In the genomic region with DNA sequence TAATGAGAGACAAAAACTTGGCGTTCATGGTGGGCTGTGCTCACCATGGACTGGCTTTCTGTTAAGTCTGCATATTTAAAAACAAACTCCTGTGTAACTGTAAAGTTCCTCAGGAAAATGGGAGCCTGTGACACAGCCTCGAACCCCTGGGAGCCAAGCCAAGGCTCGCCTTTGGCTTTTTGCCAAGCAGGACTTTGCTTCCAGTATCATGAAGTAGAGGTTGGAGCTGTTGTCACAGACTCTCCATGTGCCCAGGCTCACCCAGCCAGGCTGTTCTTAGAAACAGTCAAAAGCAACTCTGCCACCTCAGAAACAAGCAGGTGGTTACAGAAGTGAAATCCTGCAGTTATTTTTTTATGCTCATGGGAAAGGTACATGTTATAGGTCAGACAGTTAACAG, we compare ENCODE assay signal across 13 mouse cellular contexts. TPM values are rescaled to one million over a fixed set of nuclear protein-coding genes. Genes with fewer than 3 reads are reported as not detected.
DNase-seq lines count a peak whose midpoint lies in the region; ATAC-seq and TF ChIP-seq lines count a peak whose summit lies in the region.
"Had no signal": no experiment of that assay in that cellular context is flagged by ENCODE, and none has a peak within 500 bp of the region (broad histone marks: within the 10 kb centered on the region; RNA-seq: fewer than 3 reads in every experiment).

No protein-coding gene starts in this region.

- no peaks in the 10 kb centered on the region for H3K27me3 ChIP-seq in lung, embryonic 14.5 days (ENCODE audit: insufficient read depth, low read length)
- H3K27me3 ChIP-seq: embryonic facial prominence, embryonic 13.5 days; Patski had no signal

- no peaks in the 10 kb centered on the region for H3K9me3 ChIP-seq in lung, embryonic 14.5 days (ENCODE audit: low read depth, low read length)
- H3K9me3 ChIP-seq: embryonic facial prominence, embryonic 13.5 days had no signal

- TF ChIP-seq CTCF in lung, embryonic 14.5 days (IDR thresholded peaks at IDR 0.05; ENCODE audit: low read depth), result no peak
- no peak for TF ChIP-seq CTCF in lung, adult 2 months (IDR thresholded peaks at IDR 0.05; ENCODE audit: insufficient read depth, low read length)

- no peak overlapping the region for H3K27ac ChIP-seq in lung, embryonic 14.5 days (ENCODE audit: low read depth)
- H3K27ac ChIP-seq: embryonic facial prominence, embryonic 13.5 days; left cerebral cortex, adult 2 months had no signal

- WGBS in lung, embryonic 14.5 days, result 26% methylated on average over 3 of the region's 3 CpGs
- WGBS in lung, adult 2 months, result 31% methylated on average over 3 of the region's 3 CpGs

- DNase-seq in cerebellum, postnatal 14 days, result peak; percentile 71 to 77
- DNase-seq in cerebellum, adult 8-10 months, result no peak
- peak; percentile 80 for DNase-seq in lung, embryonic 14.5 days
- DNase-seq in lung, adult 2 months, result no peak
- DNase-seq in fat pad, adult 2 months (ENCODE audit: extremely low read depth, low read depth, low spot score), result peak; percentile 50
- peak; percentile 37 for DNase-seq in ovary, postnatal 14 days (ENCODE audit: low spot score)
- DNase-seq in right cerebral cortex, postnatal 36 days (ENCODE audit: low spot score in 2 of 2), result no peak
- DNase-seq in spleen, adult 18-20 months, result no peak
- DNase-seq: retina, postnatal 1 day had no signal

- no peak for ATAC-seq in lung, embryonic 14.5 days (ENCODE audit: insufficient read depth)
- ATAC-seq: Patski had no signal

- H3K9ac ChIP-seq in lung, embryonic 14.5 days, result no peak overlapping the region
- H3K9ac ChIP-seq: embryonic facial prominence, embryonic 13.5 days had no signal

- TF ChIP-seq POLR2A in lung, adult 2 months (IDR thresholded peaks at IDR 0.05; ENCODE audit: borderline replicate concordance, extremely low read depth, low read depth, low read length), result no peak

- H3K36me3 ChIP-seq in lung, embryonic 14.5 days (ENCODE audit: insufficient read depth), result no peaks in the 10 kb centered on the region
- H3K36me3 ChIP-seq: embryonic facial prominence, embryonic 13.5 days had no signal

- no peaks in the 10 kb centered on the region for H3K4me1 ChIP-seq in lung, embryonic 14.5 days (ENCODE audit: insufficient read depth)
- H3K4me1 ChIP-seq in lung, adult 2 months (ENCODE audit: control insufficient read depth, insufficient read depth, low read length), result no peaks in the 10 kb centered on the region
- H3K4me1 ChIP-seq: embryonic facial prominence, embryonic 13.5 days had no signal

- no peak overlapping the region for H3K4me2 ChIP-seq in lung, embryonic 14.5 days
- H3K4me2 ChIP-seq: embryonic facial prominence, embryonic 13.5 days had no signal

- H3K4me3 ChIP-seq in lung, embryonic 14.5 days (ENCODE audit: low read depth, low read length), result no peak overlapping the region
- no peak overlapping the region for H3K4me3 ChIP-seq in lung, adult 2 months (replicated peaks; ENCODE audit: extremely low read depth, low read depth, low read length)
- H3K4me3 ChIP-seq: embryonic facial prominence, embryonic 13.5 days; left cerebral cortex, adult 2 months had no signal

RNA-seq across cellular contexts. Expression of gene Arl11, which starts 18.9 kb away (rescaled TPM):
- 0.43 and 0.78 TPM in 2 replicates for polyA plus RNA-seq in lung, embryonic 14.5 days (2014; fragmentation: Nextera tagmentation; extraction: Ambion mirVana)
- polyA plus RNA-seq in lung, adult 2 months (2012; rRNA removed), result 5.6 and 10.4 TPM in 2 replicates
- polyA plus RNA-seq: C2C12, Patski had no signal

RNA-seq across cellular contexts. Expression of gene Sgcg, which starts 32.4 kb away (rescaled TPM):
- 0.45 and 1.2 TPM in 2 replicates for polyA plus RNA-seq in lung, embryonic 14.5 days (2014; fragmentation: Nextera tagmentation; extraction: Ambion mirVana)
- polyA plus RNA-seq in lung, adult 2 months (2012; rRNA removed), result 1.8 and 5.6 TPM in 2 replicates
- polyA plus RNA-seq: Patski had no signal

Comparison
In these comparisons a context has a peak if more than half of its experiments do, and no peak if none do; other contexts are left out.
1. DNase-seq: peak in cerebellum, postnatal 14 days (2 of 2), lung, embryonic 14.5 days (single experiment), fat pad, adult 2 months (single experiment) and ovary, postnatal 14 days (single experiment); none in cerebellum, adult 8-10 months (single experiment), lung, adult 2 months (single experiment), right cerebral cortex, postnatal 36 days (0 of 2) and spleen, adult 18-20 months (0 of 2).